Mouse (Mus musculus): ENCODE measurements around the gene Ptpn11. TPM values are rescaled to one million over a fixed set of nuclear protein-coding genes. Genes with fewer than 3 reads are reported as not detected.
"Not testable (repeated sequence)": the region's sequence is repeated elsewhere in the genome, so short reads cannot be mapped to it uniquely, and the experiment has no call there.

Ptpn11 gene
- polyA plus RNA-seq, 1 experiment from 2014 or later: 20.0 TPM

DNA sequence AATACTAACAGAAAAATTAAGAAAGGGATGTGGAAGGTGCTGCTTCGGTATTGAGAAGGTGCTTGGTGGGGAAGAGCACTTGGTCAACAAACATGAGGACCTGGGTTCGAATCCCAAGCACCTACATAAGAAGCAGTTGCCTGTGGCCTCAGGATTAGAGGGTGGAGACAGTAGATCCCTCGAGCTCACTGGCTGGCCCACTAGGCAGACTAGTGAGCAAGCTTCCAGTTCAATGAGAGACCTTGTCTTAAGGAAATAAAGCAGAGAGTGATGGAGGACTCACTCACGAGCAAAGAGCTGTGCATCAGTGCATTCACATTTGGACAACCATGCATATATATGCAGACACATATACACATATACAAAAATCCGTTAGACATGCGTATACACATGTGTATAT, 20.9 kb upstream of the Ptpn11 start:
- Histone ChIP-seq H3K9me3 (replicated peaks) (no peaks in the 10 kb centered on the region), H3K36me3 (peaks cover 54% of the 10 kb centered on the region), H3K27ac (no peak overlapping the region), H3K4me3 (no peak overlapping the region), H3K27me3 (no peaks in the 10 kb centered on the region), H3K4me2 (no peak overlapping the region), H3K9ac (no peak overlapping the region), H3K4me1 (replicated peaks) (peaks cover 7% of the 10 kb centered on the region)
- 88% methylated on average over 6 of the region's 6 CpGs for WGBS
- no peak for ATAC-seq (replicated peaks; ENCODE audit: insufficient number of reproducible peaks, insufficient read depth, low FRiP score, low read depth)

DNA sequence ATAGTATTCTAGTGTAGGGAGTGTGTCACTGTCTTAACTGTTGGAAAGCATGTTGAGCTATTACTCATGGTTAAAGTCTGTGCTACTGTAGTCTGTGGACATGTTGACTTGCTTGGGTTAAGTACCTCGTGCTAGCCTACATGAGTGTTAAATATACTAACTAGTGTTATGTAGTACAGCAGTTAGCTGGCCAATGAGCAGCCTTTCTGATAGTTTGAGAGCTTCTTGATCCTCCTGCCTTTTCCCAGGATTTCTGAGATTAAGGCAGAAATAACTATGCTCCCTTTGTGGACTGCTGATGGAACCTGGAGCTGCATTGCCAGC, 19.4 kb upstream of the Ptpn11 start:
- no peak overlapping the region for H3K4me3 ChIP-seq
- no peak overlapping the region for H3K27ac ChIP-seq
- H3K4me1 ChIP-seq (replicated peaks): peaks cover 18% of the 10 kb centered on the region
- H3K27me3 ChIP-seq: no peaks in the 10 kb centered on the region
- no peak for ATAC-seq (replicated peaks; ENCODE audit: insufficient number of reproducible peaks, insufficient read depth, low FRiP score, low read depth)
- 74% methylated on average over 1 of the region's 1 CpGs for WGBS
- no peak overlapping the region for H3K4me2 ChIP-seq
- no peak overlapping the region for H3K9ac ChIP-seq
- peaks cover 69% of the 10 kb centered on the region for H3K36me3 ChIP-seq
- H3K9me3 ChIP-seq (replicated peaks): no peaks in the 10 kb centered on the region

DNA sequence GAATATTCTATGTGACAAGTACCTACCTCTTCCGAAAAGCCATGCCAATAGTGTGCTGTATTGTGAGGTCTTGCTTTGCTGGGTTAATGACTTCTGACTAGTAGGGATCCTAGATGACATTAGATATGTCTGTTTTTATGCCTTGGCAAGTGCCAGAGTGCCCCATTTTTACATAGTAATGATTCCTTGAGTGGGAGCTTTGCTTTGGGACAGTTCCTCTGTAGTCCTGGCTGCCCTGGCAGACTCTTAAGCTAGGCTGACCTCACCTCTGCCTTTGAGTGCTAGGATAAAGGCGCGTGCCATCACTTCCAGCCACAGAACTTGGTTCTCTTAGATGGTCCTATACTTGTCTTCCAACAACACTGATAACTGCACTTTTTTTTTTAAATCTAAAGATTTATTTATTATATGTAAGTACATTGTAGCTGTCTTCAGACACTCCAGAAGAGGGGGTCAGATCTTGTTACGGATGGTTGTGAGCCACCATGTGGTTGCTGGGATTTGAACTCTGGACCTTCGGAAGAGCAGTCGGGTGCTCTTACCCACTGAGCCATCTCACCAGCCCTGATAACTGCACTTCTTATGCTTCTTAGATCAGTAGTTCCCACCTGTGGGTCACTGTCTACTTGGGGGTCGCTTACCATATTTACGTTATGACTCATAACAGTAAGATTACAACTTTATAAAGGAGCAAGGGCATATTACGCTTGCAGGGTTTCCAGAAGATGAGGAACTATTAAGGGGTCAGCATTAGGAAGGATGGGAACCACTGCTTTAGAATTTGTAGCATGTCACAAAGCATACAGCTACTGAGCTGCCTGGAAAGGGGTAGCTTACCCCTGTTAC, 18.8 kb upstream of the Ptpn11 start:
- Histone ChIP-seq H3K9ac (no peak overlapping the region), H3K27me3 (no peaks in the 10 kb centered on the region), H3K9me3 (replicated peaks) (no peaks in the 10 kb centered on the region), H3K36me3 (peaks cover 71% of the 10 kb centered on the region), H3K4me1 (replicated peaks) (peaks cover 19% of the 10 kb centered on the region), H3K27ac (no peak overlapping the region), H3K4me3 (no peak overlapping the region), H3K4me2 (no peak overlapping the region)
- ATAC-seq (replicated peaks; ENCODE audit: insufficient number of reproducible peaks, insufficient read depth, low FRiP score, low read depth): no peak
- 88% methylated on average over 9 of the region's 9 CpGs for whole genome bisulfite sequencing

DNA sequence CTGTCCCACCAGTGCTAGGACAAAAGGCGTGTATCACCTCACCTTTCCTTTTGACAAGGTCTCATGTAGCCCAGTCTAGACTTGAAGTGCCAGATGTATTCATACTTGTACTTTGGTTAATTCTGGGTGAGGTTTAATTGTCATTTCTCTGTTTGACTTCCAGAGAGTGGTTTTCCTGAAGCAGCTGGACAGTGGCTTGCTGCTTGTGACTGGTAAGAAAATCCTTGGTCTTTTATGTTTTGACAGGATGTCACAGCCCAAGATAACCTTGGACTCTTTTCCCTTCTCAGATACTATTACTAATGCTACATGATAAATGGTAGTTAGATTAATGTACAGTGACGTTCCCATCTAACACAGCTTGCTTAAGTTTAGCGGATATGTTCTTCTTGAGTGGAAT, 15.8 kb upstream of the Ptpn11 start:
- Histone ChIP-seq H3K27me3 (no peaks in the 10 kb centered on the region), H3K4me1 (replicated peaks) (peaks cover 22% of the 10 kb centered on the region), H3K4me2 (0 out of 2 replicates have a peak overlapping the region, but pooled peaks have one; percentile 83), H3K4me3 (no peak overlapping the region), H3K36me3 (peaks cover 60% of the 10 kb centered on the region), H3K9me3 (replicated peaks) (no peaks in the 10 kb centered on the region), H3K9ac (no peak overlapping the region), H3K27ac (no peak overlapping the region)
- ATAC-seq (replicated peaks; ENCODE audit: insufficient number of reproducible peaks, insufficient read depth, low FRiP score, low read depth): no peak
- WGBS: 65% methylated on average over 3 of the region's 3 CpGs

DNA sequence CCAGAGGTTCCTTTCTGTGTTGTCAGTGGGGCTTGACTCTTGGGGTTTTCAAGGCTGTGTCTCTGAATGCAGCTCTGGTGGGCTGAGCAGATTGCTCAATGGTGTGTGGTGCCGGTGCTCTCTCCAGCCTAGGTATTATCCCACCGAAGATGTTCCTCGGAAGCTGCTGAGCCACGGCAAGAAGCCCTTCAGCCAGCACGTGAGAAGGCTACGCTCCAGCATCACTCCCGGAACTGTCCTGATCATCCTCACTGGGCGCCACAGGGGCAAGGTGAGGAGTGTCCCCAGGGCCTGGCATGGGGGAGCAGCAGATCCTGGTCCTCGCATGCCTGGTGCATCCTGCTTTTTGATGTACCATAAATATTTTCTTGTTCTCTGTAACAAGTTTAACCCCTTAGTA, 15.3 kb upstream of the Ptpn11 start:
- Histone ChIP-seq H3K9me3 (replicated peaks) (no peaks in the 10 kb centered on the region), H3K4me2 (peak overlapping the region; percentile 83), H3K36me3 (peaks cover 57% of the 10 kb centered on the region), H3K4me3 (peak overlapping the region; percentile 98; the same call in 1 of the 2 replicates), H3K27me3 (no peaks in the 10 kb centered on the region), H3K27ac (no peak overlapping the region), H3K9ac (peak overlapping the region; percentile 99), H3K4me1 (replicated peaks) (peaks cover 22% of the 10 kb centered on the region)
- ATAC-seq (replicated peaks; ENCODE audit: insufficient number of reproducible peaks, insufficient read depth, low FRiP score, low read depth): no peak
- WGBS: 78% methylated on average over 9 of the region's 9 CpGs

DNA sequence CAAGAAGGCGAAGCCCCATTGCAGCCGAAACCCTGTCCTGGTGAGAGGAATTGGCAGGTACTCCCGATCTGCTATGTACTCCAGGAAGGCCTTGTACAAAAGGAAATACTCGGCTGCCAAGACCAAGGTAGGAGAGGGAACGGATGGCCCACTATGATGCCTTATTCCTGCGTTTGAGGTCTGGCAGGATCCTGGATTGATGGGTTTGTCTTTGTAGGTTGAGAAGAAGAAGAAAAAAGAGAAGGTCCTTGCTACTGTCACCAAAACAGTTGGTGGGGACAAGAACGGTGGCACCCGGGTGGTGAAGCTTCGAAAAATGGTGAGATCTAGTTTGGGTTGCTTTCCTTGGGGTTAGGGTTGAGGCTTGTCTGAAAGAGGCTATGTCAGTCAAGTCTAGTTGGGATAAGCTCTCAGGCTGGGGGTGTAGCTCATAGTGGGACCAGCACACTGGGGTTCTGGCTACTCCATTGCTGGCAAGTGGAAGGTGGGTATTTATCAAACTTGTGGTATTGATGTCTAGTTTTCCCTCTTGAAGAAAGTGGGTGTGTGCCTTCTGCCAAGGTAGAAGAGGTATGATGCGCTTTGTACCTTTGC, 14.4 kb upstream of the Ptpn11 start:
- not testable (repeated sequence) for H3K9me3 ChIP-seq (replicated peaks); H3K27ac ChIP-seq; H3K27me3 ChIP-seq; ATAC-seq (replicated peaks; ENCODE audit: insufficient number of reproducible peaks, insufficient read depth, low FRiP score, low read depth)
- H3K4me2 ChIP-seq: peak overlapping the region; percentile 83
- peak overlapping the region; percentile 98 for H3K4me3 ChIP-seq
- H3K9ac ChIP-seq: peak overlapping the region; percentile 99
- 62% methylated on average over 8 of the region's 10 CpGs for WGBS
- H3K4me1 ChIP-seq (replicated peaks): peaks cover 22% of the 10 kb centered on the region
- peaks cover 50% of the 10 kb centered on the region for H3K36me3 ChIP-seq

DNA sequence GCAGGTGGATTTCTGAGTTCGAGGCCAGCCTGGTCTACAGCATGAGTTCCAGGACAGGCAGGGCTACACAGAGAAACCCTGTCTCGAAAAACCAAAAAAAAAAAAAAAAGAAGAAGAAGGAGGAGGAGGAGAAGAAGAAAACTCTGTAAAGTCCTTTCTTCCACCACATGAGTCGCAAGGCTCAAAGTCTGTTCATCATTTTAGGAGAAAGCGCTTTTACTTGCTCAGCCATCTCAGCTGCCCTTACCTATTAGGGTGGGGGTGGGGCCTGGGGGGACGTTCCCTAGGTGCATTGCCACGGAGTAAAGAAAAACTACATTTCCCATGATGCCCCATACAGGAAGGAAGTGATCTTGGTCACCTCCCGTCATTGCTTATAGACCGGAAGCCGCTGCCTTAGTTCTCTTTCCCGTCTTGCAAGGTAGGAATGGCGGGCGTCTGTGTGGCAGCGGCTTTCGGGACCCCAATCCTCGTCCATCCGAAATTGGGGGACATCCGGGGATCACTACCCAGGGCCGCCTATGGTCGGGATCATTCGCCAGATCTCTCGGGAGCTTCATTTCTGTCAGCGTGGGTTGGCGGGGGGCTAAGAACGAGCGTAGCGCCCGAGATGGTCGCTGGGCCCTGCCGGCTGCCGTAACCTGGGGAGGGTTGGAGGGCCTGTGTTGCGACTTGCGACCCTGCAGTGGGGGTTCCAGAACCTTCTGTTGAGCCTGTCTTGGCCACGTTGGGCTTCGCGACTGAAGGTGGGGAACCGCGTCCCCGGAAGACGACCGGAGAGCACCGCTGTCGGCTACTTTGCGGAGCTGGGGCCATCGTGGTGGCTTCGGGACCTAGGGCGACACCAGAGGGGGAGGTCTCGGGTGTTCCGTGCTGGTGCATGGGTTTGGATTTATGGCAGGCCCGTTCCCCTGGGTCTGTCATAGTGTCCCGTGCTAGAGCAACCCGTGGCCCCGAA, 13.2 kb upstream of the Ptpn11 start, which contains the start of gene Rpl6:
Gene Rpl6 (plus strand): TSS at position 350 of the 958 bp plus-strand sequence.
- Histone ChIP-seq H3K4me2 (peak within 1 kb of the TSS; percentile 83), H3K4me1 (replicated peaks) (peaks cover 22% of the 10 kb centered on the region), H3K27me3 (no peaks in the 10 kb centered on the region), H3K9me3 (replicated peaks) (no peaks in the 10 kb centered on the region), H3K4me3 (peak within 1 kb of the TSS; percentile 98), H3K9ac (peak within 1 kb of the TSS; percentile 99), H3K27ac (peak within 1 kb of the TSS; percentile 75), H3K36me3 (peaks cover 40% of the 10 kb centered on the region)
- ATAC-seq (replicated peaks; ENCODE audit: insufficient number of reproducible peaks, insufficient read depth, low FRiP score, low read depth): peak; percentile 85
- 1% methylated on average over 52 of the region's 52 CpGs for WGBS

DNA sequence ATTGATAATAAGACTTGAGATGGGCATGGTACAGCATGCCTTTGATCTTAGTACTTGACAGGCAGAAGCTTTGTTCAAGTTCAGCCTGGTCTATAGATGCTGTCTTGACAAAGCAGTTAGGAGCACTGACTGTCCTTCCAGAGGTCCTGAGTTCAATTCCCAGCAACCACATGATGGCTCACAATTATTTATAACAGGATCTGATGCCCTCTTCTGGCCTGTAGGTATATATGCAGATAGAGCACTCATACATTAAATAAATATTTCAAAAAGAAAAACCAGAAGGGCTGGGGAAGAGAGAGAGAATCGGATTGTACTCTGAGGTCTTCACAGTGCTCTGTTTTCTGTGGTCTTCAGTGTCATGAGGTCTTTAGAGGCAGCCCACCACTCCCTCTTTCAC, 11.3 kb upstream of the Ptpn11 start:
- no peak overlapping the region for H3K4me2 ChIP-seq
- no peak overlapping the region for H3K9ac ChIP-seq
- H3K4me1 ChIP-seq (replicated peaks): peaks cover 17% of the 10 kb centered on the region
- H3K27ac ChIP-seq: no peak overlapping the region
- peaks cover 20% of the 10 kb centered on the region for H3K36me3 ChIP-seq
- no peaks in the 10 kb centered on the region for H3K27me3 ChIP-seq
- no peak overlapping the region for H3K4me3 ChIP-seq
- no peaks in the 10 kb centered on the region for H3K9me3 ChIP-seq (replicated peaks)
- WGBS: 80% methylated on average over 1 of the region's 1 CpGs
- no peak for ATAC-seq (replicated peaks; ENCODE audit: insufficient number of reproducible peaks, insufficient read depth, low FRiP score, low read depth)

DNA sequence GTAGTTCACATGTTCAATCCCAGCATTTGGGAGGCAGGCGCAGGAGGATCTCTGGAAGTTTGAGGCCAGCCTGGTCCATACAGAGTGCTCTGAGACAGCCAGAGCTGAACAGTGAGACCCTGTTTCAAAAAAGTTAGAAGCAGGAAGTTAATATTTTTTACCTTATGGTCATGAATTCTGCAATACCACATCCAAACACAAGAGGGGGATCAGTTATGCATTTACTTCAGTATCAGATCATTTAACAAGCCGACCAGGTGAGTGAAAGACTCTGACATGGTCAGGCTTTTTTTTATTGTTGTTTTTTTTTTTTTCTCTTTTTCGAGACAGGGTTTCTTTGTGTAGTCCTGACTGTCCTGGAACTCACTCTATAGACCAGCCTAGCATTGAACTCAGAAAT, 10.5 kb upstream of the Ptpn11 start:
- no peak overlapping the region for H3K4me2 ChIP-seq
- no peaks in the 10 kb centered on the region for H3K27me3 ChIP-seq
- peaks cover 13% of the 10 kb centered on the region for H3K36me3 ChIP-seq
- peaks cover 15% of the 10 kb centered on the region for H3K4me1 ChIP-seq (replicated peaks)
- no peaks in the 10 kb centered on the region for H3K9me3 ChIP-seq (replicated peaks)
- H3K4me3 ChIP-seq: no peak overlapping the region
- 39% methylated on average over 3 of the region's 3 CpGs for WGBS
- H3K9ac ChIP-seq: no peak overlapping the region
- no peak overlapping the region for H3K27ac ChIP-seq
- ATAC-seq (replicated peaks; ENCODE audit: insufficient number of reproducible peaks, insufficient read depth, low FRiP score, low read depth): no peak

DNA sequence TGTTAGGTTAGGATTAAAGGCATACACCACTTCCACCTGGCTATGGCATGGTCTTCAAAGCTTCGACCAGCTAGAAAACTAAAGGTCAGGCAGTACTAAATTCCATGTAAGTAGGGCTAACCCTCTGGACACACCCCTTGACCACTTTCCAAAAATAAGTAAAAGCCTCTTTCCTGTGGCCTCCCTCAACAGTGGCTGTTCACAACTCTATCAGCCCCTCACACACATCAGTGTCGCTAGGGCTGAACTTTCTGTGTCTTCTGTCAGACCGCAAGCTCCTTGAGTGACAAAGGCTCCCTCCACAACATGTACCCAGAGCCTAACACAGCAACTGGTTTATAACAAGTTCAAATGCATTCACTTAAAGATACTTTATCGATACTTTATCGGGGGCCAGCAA, 7.2 kb upstream of the Ptpn11 start:
- Histone ChIP-seq H3K27me3 (no peaks in the 10 kb centered on the region), H3K4me1 (replicated peaks) (no peaks in the 10 kb centered on the region), H3K4me3 (no peak overlapping the region), H3K9ac (no peak overlapping the region), H3K9me3 (replicated peaks) (no peaks in the 10 kb centered on the region), H3K27ac (no peak overlapping the region), H3K36me3 (no peaks in the 10 kb centered on the region), H3K4me2 (no peak overlapping the region)
- WGBS: 72% methylated on average over 5 of the region's 5 CpGs
- ATAC-seq (replicated peaks; ENCODE audit: insufficient number of reproducible peaks, insufficient read depth, low FRiP score, low read depth): no peak

DNA sequence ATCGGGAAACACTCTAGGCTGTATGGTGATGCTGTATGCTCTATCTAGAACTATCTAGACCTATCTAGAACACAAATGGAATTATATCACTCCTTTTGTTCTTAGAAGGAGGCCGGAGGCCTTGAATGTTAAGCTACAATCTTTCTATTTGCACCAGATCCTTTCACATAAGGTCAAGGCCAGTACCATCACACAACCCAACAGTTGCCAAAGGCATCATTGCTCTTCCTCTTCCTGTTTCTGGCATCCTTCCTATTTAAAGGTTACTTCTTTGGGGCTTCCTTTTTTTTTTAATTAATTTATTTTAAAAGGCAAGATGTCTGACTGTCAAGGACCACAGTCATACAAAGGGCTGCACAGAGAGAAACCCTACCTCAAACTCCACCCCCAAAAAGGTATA, 6.1 kb upstream of the Ptpn11 start:
- no peak for ATAC-seq (replicated peaks; ENCODE audit: insufficient number of reproducible peaks, insufficient read depth, low FRiP score, low read depth)
- 63% methylated on average over 2 of the region's 2 CpGs for WGBS
- no peak overlapping the region for H3K27ac ChIP-seq

More for the DNA sequence above, 6.1 kb upstream of the Ptpn11 start:
- H3K9ac ChIP-seq: no peak overlapping the region
- no peaks in the 10 kb centered on the region for H3K4me1 ChIP-seq (replicated peaks)
- H3K4me2 ChIP-seq: no peak overlapping the region
- H3K27me3 ChIP-seq: no peaks in the 10 kb centered on the region
- no peaks in the 10 kb centered on the region for H3K9me3 ChIP-seq (replicated peaks)
- no peak overlapping the region for H3K4me3 ChIP-seq
- no peaks in the 10 kb centered on the region for H3K36me3 ChIP-seq
